Mouse (Mus musculus) cerebellum, adult 2 months (tissue): ENCODE data around the gene Tenm3. TPM values are rescaled to one million over a fixed set of nuclear protein-coding genes. Genes with fewer than 3 reads are reported as not detected.

Experiments
- DNase-seq, 2 experiments: peaks; one replicate each; pipeline ENCODE4 v3.0.0; 2021
- H3K27ac ChIP-seq: fragments of 200-500 bp; 2 replicates; pipeline ENCODE4 v1.5.1; 2012; ENCODE audit warnings: low read length, control low read depth, inconsistent platforms; ENCODE audit not compliant: insufficient read depth
- H3K27me3 ChIP-seq: fragments of 200-500 bp; 2 replicates; pipeline ENCODE4 v1.6.1; 2012; ENCODE audit warnings: inconsistent platforms, mild to moderate bottlenecking, low read length, moderate library complexity; ENCODE audit not compliant: control insufficient read depth, insufficient read depth
- H3K4me1 ChIP-seq: fragments of 200-500 bp; 2 replicates; pipeline ENCODE4 v1.6.1; 2011; ENCODE audit warnings: low read length; ENCODE audit not compliant: control insufficient read depth, insufficient read depth
- H3K4me3 ChIP-seq: fragments of 200-500 bp; replicated peaks from 2 replicates; pipeline ENCODE3; 2011; ENCODE audit warnings: mild to moderate bottlenecking, low read depth, low read length, control low read depth; ENCODE audit not compliant: insufficient read depth
- CTCF ChIP-seq: fragments of 200-500 bp; IDR thresholded peaks from 2 replicates; pipeline ENCODE4 v1.5.1; 2011; ENCODE audit warnings: low read depth, mild to moderate bottlenecking, control low read depth, low read length, moderate library complexity, borderline replicate concordance; ENCODE audit not compliant: insufficient read depth
- POLR2A ChIP-seq: fragments of 200-500 bp; IDR thresholded peaks from 2 replicates; pipeline ENCODE4 v1.6.1; 2011; ENCODE audit warnings: low read length, control low read depth, borderline replicate concordance; ENCODE audit not compliant: insufficient read depth
- WGBS: fragments of 180-500 bp; shearing (Covaris S2); methylation state at CpG from one replicate; pipeline ENCODE4 v1.1.7; 2018; 5-methylcytosine and 5-hydroxymethylcytosine counted together
- polyA plus RNA-seq: library from polyadenylated mRNA; depleted of rRNA; stranded (reverse); fragments of >200 nt; gene quantifications from 2 replicates; pipeline ENCODE4 v1.2.3, GENCODE M21; 2012

Tenm3 gene
- polyA plus RNA-seq, 1 experiment, result 6.2 TPM

DNA sequence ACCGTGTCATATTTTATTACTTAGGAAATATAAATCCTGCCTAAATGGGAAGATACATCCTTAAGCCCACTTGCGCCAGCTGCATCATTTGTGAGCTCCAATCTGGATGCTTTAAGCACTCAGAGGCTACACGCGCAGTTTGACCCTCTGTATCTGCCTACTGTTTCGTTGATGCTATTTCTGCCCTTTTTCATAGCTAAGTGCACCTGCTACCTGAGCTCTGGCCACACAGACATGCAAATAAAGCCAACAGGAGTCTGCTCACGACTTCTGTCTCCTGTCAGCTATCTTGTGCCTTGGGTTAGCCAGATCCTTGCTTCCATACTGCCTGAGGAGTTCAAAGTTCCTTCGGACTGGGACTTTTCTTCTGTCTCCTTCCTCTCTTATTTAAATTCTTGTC lies 547.4 kb downstream of the Tenm3 start:
- DNase-seq, result no peak
- H3K27ac ChIP-seq, result no peak overlapping the region
- H3K27me3 ChIP-seq, result no peaks in the 10 kb centered on the region
- no peak for TF ChIP-seq CTCF
- no peak for TF ChIP-seq POLR2A
- no peak overlapping the region for H3K4me3 ChIP-seq
- no peaks in the 10 kb centered on the region for H3K4me1 ChIP-seq
- 96% methylated on average over 7 of the region's 7 CpGs for WGBS

- Histone ChIP-seq H3K27me3 (no peaks in the 10 kb centered on the region), H3K4me3 (no peak overlapping the region), H3K27ac (no peak overlapping the region), H3K4me1 (no peaks in the 10 kb centered on the region)
- WGBS, result 72% methylated on average over 6 of the region's 6 CpGs
- no peak for DNase-seq
- no peak for TF ChIP-seq POLR2A
- no peak for TF ChIP-seq CTCF
Measured at GRCm38 (mm10) chr8:48295558-48295957, 548.2 kb downstream of the Tenm3 start.

DNA sequence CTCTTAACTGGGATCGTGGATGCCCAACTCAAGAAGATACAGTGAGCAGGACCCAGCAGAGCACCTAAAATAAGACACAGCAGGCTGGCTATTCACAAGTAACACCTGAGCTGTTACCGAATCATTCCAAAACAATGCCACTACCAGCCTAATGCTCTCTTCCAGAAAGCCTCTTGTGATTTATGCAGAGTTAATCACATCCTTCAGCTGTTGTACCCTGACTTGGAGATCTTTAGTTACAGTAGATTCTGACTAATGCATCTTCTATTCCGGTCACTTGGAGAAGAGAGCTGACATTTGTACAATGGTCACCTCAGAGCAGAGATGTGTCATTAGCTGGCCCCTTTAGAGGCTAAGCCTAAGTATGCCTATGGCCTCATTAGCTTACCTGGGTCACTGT lies 550.0 kb downstream of the Tenm3 start:
- no peak overlapping the region for H3K4me3 ChIP-seq
- no peaks in the 10 kb centered on the region for H3K27me3 ChIP-seq
- no peak for DNase-seq
- no peaks in the 10 kb centered on the region for H3K4me1 ChIP-seq
- H3K27ac ChIP-seq, result no peak overlapping the region
- 96% methylated on average over 3 of the region's 3 CpGs for WGBS
- no peak for TF ChIP-seq POLR2A
- no peak for TF ChIP-seq CTCF

GRCm38 (mm10) chr8:48285432-48285831 lies 558.3 kb downstream of the Tenm3 start:
- 75% methylated on average over 10 of the region's 10 CpGs for WGBS
- Histone ChIP-seq H3K4me1 (no peaks in the 10 kb centered on the region), H3K4me3 (no peak overlapping the region), H3K27me3 (no peaks in the 10 kb centered on the region), H3K27ac (no peak overlapping the region)
- no peak for DNase-seq
- TF ChIP-seq POLR2A (no peak), CTCF (no peak)

DNA sequence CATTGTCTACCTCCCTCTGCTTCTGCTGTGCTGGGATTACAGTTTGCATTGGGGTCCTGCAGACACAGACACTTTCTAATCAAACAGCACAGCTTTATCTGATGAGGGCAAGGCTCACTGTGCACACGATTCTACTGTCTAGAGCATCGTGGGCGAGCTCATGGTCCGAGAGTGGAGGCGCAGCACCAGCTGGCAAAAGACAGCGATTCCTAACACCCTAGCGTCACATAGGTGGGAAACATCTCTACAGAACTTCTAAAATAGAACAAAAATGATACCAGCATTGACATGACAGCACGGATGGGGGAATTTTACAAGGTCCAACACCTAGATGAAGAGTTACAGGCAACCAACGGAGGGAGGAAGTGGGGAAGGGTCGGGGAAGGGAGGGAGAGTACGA lies 561.9 kb downstream of the Tenm3 start:
- Histone ChIP-seq H3K27ac (no peak overlapping the region), H3K4me3 (no peak overlapping the region), H3K27me3 (no peaks in the 10 kb centered on the region), H3K4me1 (no peaks in the 10 kb centered on the region)
- 91% methylated on average over 11 of the region's 11 CpGs for WGBS
- TF ChIP-seq POLR2A, result no peak
- no peak for TF ChIP-seq CTCF
- DNase-seq, result no peak

DNA sequence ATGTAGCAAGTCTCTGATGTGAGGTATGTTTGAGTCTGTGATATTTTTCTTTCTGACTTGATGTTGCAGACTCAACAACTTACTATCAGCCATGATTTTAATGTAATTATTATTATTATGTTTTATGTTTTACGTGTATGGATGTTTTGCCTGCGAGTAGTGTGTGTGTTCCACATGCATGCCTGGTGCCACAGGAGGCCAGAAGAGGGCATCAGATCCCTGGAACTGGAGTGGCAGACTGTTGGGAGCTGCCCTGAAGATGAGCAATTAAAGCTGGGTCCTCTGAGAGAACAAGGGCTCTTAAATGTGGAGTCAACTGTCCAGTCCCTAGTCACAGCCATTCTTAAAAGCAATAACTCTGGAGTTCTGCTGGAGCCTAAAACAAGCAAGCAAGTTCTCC lies 564.4 kb downstream of the Tenm3 start:
- WGBS, result 88% methylated on average over 2 of the region's 2 CpGs
- no peak overlapping the region for H3K4me3 ChIP-seq
- no peak for TF ChIP-seq POLR2A
- no peak for TF ChIP-seq CTCF
- H3K4me1 ChIP-seq, result no peaks in the 10 kb centered on the region
- no peak for DNase-seq
- H3K27ac ChIP-seq, result no peak overlapping the region
- H3K27me3 ChIP-seq, result no peaks in the 10 kb centered on the region

DNA sequence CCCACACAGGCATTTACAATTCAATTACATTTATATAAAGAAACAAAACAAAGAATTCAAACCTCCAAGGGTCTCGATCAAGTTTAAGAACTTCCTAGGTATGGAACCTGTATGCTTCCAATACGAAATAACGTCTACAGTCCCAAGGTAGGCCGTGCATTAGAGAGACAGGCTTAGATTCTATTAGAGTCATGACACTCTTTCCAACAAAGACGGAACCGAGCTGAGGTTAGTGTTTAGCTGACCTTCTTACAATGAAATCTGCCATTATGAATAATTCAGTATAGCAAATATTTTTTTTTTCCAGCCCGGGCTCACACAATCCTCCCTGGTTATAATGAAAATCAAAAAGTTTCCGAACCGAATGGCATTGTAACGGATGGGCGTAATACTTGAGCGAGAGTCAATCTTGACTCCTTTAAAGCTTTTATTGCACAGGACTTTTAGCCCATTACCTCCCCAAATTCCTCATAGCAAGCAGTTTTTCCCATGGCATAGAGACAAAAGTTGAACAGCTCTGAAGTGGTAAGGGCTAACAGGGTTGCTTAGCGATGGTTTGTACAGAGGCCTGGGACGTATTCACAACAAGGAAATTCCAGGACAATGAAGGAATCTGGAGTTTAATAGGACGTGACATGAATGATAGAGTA lies 565.6 kb downstream of the Tenm3 start:
- Histone ChIP-seq H3K27ac (no peak overlapping the region), H3K4me1 (no peaks in the 10 kb centered on the region), H3K27me3 (no peaks in the 10 kb centered on the region), H3K4me3 (no peak overlapping the region)
- DNase-seq, result no peak
- WGBS, result 58% methylated on average over 15 of the region's 15 CpGs
- TF ChIP-seq CTCF (no peak), POLR2A (no peak)

DNA sequence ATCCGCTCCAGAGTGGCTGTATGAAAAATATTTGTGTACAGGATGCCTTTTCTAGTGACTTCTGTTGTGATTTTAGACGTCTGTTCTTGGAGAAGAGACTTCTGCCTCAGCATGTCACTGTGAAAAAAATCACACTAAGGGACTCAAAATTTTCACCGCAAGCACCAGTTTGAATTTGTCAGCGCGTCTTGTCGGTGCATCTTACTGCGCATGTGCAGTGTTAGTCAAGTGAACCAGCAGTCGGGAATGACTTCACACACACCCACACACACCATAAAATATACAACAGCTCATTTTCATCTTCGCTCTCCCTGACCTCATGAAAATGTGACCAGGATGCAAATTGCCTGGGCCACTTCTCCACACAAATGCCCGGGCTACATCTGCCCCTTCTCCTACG lies 568.7 kb downstream of the Tenm3 start:
- Histone ChIP-seq H3K27ac (no peak overlapping the region), H3K4me1 (no peaks in the 10 kb centered on the region), H3K4me3 (no peak overlapping the region), H3K27me3 (no peaks in the 10 kb centered on the region)
- 95% methylated on average over 11 of the region's 11 CpGs for WGBS
- TF ChIP-seq POLR2A (no peak), CTCF (no peak)
- DNase-seq, result no peak
